Mouse (Mus musculus) C2C12 (cell line): Measurements from ENCODE around the gene Vgll4.

ENCODE experiments used
- CTCF ChIP-seq: IDR thresholded peaks from one replicate; pipeline ENCODE4 v1.5.1; 2011; ENCODE audit not compliant: control insufficient read depth, insufficient read depth, insufficient read length
- FOSL1 ChIP-seq: IDR thresholded peaks from one replicate; pipeline ENCODE4 v1.8.0; 2011; ENCODE audit warnings: mild to moderate bottlenecking, low read length; ENCODE audit not compliant: poor library complexity, insufficient read depth, severe bottlenecking
- MAX ChIP-seq: IDR thresholded peaks from one replicate; pipeline ENCODE4 v1.6.1; 2011; ENCODE audit warnings: mild to moderate bottlenecking, control low read depth
- MYOD1 ChIP-seq: IDR thresholded peaks from one replicate; pipeline ENCODE4 v1.6.1; 2011; ENCODE audit warnings: low read depth; ENCODE audit not compliant: control insufficient read depth, insufficient read length
- USF1 ChIP-seq: IDR thresholded peaks from one replicate; pipeline ENCODE4 v1.6.1; 2011; ENCODE audit warnings: low read depth, mild to moderate bottlenecking, control low read depth, moderate library complexity

- TF ChIP-seq MYOD1 (peak; percentile 65), CTCF (no peak), MAX (no peak), USF1 (no peak), FOSL1 (no peak)
Measured at GRCm38 (mm10) chr6:114906209-114906608, 63.6 kb downstream of the Vgll4 start.
